Mouse (Mus musculus) urinary bladder, postnatal 25 days (tissue): Measurements from ENCODE around the gene Slc17a6.
A peak's percentile ranks its signal among the peaks of the same experiment; 100 is the strongest.

Source experiments
- DNase-seq: peaks from one replicate; pipeline ENCODE4 v3.0.0; 2022; ENCODE audit warnings: low spot score

Gene Slc17a6

GRCm38 (mm10) chr7:51621694-51622145 lies at the start of gene Slc17a6:
Gene Slc17a6 (plus strand): TSS chr7:51622006.
- DNase-seq = peak; percentile 31

- DNase-seq = no peak
Measured at GRCm38 (mm10) chr7:51600021-51600420, 21.8 kb upstream of the Slc17a6 start.

DNA sequence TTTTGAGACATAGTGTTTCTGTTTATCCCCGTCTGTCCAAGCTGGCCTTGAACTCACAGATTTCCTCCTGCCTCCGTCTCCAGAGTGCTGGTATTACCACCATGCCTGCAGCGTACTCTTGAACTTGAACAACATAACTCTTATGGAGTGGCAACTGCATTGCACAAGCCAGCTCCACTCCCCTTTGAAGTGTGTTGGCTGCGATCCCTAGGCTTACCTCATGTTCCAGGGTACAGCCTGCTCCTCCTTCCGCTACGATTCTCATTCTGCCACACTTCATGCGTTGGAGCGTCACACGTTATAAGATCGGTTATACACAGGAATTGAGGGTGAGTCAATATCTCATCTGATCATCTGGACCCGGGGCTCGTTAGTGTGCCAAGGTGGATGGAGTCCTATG lies 18.1 kb upstream of the Slc17a6 start:
- DNase-seq = no peak

DNA sequence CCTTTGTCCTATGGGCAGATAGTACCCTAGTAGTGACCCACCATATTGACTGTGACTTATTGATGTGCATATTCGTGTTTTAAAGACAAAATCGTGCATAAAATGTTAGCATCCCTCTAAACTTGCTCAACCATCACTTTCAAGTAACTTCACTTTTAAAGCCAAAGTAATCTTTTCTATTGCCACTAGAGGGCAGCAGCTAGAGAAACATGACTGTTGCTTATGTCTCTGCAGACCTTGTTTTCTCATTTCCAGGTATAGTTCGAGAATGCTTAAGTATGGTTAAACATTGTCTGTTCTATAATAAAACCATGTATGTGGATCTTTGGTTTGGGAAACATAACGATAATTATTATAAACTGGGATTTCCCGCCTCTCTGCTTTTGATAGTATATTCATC lies 7.4 kb upstream of the Slc17a6 start:
- no peak for DNase-seq

DNA sequence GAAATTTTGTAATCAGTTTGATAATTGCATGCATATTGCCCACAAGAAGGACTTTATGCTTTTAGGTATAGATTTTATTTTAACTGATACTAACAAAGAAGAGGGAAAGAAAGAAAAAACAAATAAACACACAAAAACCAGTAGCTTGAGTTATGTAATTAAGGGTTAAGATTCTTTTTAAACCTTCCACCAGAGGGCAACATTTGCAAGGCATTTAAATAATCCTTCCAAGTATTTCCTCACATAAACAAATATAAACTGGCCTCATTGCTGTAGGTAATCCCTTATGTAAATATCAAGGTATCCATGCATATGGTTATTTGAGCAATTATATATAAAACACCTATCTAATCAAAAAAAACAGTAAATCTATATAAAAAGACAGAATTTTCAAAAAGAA lies 3.9 kb upstream of the Slc17a6 start:
- no peak for DNase-seq

DNA sequence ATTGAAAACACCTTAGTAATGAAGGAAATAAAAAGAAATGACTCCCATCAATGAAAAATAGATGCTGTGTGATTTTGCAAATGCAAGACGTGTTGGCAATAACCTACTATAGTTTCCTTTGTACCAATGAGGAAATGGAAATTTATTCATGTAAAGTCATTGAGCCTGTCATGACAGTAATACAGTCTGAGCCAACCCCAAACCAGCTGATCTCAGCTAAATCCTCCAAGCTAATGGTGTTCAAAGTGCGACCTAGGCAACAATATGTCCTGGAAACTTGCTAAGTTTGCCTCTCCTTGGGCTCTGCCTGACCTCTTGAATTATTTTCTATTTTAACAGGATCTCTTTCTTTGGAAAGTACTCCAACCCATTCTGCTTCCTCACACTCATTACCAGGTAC lies 3.4 kb upstream of the Slc17a6 start:
- no peak for DNase-seq

DNA sequence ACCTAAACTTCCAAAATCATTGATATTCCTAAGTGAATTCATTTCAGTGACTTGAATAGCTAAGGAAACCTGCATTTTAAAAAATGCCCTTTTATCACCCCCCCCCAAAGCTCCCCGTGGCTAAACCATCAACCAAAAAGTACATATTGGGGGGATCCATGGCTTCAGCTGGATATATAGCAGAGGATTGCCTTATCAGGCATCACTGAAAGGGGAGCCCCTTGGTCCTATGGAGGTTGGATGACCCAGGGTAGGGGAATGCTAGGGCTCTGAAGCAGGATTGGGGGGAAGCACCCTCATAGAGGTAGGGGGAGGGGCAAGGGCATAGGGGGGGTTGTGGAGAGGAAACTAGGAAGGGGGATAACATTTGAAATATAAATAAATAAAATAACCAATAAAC lies 1.8 kb upstream of the Slc17a6 start:
- no peak for DNase-seq

DNA sequence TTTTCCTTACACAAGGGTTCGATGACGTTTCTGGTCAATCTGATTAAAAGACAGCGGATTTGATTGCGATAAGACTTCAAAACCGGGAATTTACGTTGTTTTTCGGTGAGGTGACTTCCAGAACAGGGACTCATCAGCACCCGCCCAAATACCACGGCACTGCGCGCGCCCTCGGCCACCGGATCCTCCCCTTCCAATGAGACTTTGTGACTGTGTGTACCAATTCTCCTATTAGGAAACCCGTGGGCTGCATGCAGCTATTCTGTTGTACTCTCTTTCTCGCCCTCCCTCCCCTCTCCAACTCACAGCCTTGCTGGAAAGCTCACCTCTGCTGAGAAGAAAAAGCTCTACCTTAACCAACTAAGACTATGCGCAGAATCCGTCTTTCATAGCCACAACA lies 390 bp downstream of the Slc17a6 start:
- no peak for DNase-seq

DNA sequence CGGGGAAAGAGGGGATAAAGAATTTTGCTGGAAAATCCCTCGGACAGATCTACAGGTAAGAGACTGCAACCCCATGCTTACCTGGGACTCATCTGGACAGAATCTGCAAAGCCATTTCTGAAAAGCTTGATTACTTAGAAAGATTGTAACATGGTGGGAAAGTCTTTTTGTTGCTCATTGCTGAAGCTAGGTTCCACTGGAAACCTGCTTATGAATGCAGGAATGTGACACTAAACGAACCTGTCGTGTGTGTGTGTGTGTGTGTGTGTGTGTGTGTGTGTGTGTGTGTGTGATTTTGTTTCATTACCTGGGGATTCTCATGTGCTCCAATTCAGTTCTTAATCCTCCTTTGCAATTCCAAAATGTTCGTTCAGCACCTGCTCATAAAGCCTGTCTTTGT lies 860 bp downstream of the Slc17a6 start:
- no peak for DNase-seq

DNA sequence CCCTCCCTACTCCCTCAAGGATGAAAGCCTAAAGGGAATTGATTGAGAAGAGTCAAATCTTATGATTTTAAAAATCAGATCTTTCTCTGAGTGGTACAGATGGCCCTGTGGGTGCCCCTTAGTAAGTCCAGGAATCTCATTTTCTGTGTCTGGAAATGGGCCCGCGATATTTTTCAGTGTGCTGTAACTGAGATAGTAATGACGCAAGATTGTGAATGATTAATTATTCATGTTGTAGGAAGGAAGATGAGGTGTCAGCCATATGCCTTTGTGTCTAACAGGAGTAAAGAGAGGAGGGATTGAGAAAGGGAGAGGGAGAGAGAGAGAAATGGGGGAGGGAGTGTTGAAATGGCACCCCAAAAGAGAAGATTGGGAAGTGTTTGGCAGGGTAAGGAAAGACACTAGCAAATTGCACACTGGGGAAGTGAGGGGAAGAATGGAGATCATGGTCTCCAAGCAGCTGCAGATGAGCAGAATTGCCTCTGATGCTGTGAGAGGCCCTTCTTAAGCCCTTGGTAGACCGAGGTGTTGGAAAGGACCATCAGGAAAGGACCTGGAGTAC lies 2.6 kb downstream of the Slc17a6 start:
- DNase-seq = no peak

DNA sequence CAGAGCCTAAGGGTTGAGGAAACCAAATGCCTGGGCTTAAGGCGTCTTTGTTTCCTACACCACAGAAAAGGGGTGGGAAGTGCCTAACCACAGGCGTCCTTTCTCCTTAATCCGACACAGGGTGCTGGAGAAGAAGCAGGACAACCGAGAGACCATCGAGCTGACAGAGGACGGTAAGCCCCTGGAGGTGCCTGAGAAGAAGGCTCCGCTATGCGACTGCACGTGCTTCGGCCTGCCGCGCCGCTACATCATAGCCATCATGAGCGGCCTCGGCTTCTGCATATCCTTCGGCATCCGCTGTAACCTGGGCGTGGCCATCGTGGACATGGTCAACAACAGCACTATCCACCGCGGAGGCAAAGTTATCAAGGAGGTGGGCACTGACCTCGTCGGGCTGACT lies 3.4 kb downstream of the Slc17a6 start:
- DNase-seq = no peak

GRCm38 (mm10) chr7:51625591-51626255 lies 3.9 kb downstream of the Slc17a6 start:
- no peak for DNase-seq

DNA sequence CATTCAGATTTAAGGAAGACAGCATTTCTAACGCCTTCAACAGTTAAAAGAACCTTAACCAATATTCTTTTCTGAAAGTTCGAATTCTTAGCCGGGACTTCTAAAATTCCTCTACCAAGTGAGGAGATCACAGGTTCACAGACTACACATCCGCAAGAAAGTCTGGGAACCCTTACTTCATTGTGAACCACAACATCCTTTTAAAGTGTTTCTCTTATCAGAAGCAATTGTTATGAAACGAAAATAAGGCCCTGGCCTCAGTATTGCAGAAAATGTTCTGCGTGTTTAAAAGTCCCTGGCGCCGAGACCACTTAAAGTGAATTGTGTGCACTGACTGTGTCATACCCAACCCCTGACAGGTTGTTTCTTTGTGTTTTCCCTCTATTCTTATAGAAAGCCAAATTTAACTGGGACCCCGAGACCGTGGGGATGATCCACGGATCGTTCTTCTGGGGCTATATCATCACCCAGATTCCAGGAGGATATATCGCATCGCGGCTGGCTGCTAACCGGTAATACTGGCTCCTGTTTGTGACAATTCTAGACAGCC lies 4.7 kb downstream of the Slc17a6 start:
- DNase-seq = no peak

DNA sequence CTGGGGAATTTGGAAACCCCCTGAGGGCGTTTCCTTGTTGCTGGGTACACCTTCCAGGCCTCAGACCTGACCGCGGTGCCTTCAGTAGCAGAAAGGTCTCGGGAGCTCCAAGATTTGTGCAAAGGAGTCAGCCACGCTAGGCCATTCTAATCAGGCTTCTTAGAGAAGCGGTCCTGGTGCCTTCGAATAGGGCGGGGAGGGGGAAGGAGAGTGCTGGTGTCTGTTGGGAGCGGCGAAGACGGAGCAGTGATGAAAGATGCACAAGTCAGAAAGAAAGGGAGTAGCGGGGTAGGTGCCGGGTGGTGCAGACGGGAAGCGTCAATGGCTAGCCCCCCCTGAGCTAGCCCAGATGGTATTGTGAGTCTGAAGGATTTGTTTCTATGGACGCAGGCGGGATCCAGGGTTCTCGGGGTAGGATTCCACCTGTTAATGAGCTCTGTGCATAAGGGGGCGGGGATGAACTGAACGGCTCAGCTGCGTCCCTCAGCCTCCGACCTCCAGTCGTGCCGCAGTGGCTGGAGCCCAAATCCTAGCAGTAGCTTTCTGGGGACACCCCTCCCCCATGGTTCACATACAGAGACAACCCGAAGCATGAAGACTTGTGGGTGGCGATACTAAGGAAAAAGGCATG lies 5.3 kb downstream of the Slc17a6 start:
- no peak for DNase-seq

DNA sequence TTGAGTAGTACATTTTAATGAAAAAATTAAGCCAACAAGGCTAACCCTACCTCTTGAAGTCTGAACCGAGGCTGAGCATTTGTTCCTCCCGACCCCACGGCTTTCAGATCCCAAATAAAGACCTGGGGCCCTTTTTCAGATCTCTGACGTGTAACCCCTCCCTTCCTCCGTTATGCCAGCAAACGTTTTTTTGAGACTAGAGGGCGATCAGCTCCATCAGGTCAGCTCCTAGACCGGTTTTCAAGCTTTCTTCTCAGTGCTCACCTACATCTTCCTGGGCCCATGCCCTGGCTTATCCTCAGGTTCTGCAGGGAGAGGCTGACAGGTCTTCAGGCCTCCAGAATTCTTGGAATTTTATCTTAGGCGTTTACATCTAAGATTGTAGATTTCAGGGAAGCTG lies 5.9 kb downstream of the Slc17a6 start:
- DNase-seq = no peak

- no peak for DNase-seq
Measured at GRCm38 (mm10) chr7:51628349-51628748, 6.5 kb downstream of the Slc17a6 start.

DNA sequence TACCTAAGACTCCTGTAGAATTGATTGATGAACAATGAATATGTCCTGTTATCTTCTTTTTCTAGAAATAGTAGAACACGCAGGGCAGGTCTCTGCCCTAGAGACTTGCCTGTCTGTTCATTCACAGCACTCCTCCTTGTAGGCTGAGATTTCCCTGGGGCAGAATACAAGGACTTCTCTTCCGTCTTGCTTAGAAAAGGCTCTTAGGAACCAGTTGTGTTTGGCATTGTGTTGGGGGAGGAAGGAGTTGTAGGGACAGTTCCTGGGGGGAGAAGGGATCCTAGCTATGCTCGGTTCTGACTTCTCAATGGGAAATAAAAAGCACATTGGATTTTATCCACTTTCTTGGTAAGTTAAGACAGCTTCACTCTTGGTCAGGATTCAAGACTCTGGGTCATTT lies 7.4 kb downstream of the Slc17a6 start:
- no peak for DNase-seq

DNA sequence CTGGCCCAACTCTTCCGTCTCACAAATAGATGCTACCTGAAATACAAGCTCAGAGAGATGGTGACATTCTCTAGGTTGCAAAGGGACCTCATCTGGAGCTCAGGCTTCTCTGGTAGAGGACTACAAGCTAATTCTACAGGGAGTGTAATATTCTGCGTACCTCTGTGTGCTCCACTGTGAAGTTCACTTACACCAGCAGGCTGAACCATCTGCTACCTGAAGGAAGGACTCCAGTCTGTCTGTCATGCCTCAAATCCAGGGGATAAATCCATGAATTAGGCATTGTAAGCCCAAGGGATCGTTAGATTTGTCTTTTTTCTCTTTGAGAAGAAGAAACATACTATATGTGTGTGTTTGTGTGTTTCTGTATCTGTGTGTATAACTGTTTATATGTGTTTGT lies 9.4 kb downstream of the Slc17a6 start:
- no peak for DNase-seq

DNA sequence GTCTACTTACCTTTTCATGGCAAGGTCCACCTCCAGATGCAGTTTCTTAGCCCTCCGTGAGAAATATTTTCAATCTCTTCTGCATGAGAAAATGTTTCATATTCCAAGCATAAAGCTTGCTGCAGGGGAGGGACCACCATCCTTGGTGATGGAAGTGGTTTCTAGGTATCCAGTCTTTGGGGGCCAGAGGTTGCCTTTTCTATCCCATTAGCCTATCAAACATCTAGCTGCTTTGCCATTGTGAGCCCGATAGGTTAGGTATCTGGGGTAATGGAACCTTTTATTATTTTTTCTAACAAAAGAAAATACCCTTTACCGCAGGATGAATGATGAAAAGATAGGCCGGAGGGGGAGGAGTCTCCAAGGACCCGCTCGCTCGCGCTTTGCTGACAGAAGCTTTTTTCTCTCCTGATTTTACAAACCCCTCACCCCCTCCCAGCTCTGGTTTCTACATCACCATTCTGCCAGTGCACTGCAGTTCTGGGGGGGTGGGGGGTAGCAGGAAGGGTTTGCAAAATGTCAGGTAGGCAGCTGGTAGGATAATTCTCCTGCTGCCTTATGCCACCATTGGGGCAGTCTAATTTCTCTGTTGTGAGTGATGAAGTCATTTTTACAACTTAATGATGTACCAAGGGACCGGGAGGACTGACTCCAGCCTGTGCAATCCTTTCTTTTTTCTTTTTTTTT lies 10.9 kb downstream of the Slc17a6 start:
- DNase-seq = no peak

- no peak for DNase-seq
Measured at GRCm38 (mm10) chr7:51633230-51633844, 11.5 kb downstream of the Slc17a6 start.

GRCm38 (mm10) chr7:51657152-51657551 lies 35.3 kb downstream of the Slc17a6 start:
- DNase-seq = no peak

- no peak for DNase-seq
Measured at GRCm38 (mm10) chr7:51662441-51662840, 40.6 kb downstream of the Slc17a6 start.
